Mouse (Mus musculus) thymus, postnatal 4 days (tissue): ENCODE measurements around the gene Gprc5d.

Source experiments
- DNase-seq: peaks from one replicate; pipeline ENCODE4 v3.0.0; 2021

The Gprc5d gene

DNA sequence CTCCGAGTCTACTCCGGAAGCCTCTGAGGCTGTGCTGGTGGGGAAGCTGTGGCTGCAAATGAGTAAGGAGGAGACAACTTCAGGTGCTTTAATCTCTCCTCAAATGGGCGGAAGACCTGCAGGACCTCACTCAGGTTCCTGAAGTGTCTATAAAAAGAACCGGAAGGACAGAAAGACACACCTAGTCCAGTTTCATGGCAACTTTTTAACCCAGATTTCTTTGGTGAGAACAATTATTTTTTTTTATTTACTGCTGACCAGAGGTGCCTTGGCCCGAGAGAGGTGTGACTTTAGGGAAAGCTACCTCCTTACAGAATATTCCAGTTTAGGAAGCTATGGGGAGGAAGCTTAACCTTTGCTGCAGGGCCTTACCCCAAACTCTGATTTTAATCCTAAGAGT, at the start of gene Gprc5d:
TSS of gene Gprc5d (minus strand) at position 101 of the 400 bp plus-strand sequence.
- DNase-seq: no peak

DNA sequence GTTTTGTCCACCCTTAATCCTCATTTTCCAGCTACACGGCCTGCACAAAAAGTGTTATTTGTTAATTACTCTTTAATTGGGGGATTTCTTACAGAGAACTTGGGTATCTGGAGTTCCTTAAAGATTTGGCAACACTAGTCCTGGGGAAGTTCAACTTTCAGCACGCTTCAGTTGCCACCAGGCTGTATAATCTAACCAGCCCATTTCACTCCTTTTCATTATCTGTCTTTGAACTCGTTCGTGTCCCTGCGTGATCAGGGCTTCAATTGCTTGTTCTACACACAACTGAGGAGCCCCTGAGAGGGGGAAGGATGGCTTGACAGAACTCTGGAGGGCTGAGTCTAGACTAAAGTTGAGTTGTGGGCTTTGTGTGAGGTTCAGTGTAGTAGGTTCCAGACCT, 48.6 kb upstream of the Gprc5d start:
- no peak for DNase-seq

DNA sequence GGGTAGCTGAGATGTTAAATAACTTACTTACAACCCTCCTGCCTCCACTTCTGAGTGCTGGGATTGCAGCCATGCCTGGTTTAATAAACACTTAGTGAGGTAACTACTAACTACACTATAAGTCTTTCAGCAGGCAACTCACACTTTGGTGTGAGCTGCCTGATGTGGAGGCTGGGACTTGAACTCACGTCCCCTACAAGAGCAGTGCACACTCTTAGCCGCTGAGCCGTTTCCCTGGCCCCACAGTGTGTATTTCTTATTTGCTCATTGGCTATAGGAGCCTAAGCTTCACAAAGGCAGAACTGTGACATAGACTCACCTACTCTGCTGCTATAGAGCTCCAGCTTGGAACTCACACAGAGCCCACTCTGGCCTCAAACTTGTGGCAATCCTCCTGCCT, 48.2 kb upstream of the Gprc5d start:
- DNase-seq: no peak

DNA sequence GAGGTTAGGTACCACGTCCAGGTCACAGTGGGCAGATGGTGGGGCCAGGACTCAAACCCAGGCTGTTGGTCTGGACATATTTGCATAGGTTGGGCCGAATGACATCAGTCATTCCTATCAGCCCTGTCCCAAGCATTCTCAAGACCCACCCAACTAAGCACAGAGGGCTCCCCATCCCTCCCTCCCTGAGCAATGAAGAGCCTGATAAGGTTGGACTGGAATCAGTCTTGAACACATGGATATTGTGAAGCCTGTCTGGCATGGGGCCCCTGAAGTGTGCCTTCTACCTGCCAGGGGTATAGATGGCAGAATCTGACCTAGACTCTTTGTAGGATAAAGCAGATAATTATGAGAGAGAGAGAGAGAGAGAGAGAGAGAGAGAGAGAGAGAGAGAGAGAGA, 47.6 kb upstream of the Gprc5d start:
- DNase-seq: no peak

DNA sequence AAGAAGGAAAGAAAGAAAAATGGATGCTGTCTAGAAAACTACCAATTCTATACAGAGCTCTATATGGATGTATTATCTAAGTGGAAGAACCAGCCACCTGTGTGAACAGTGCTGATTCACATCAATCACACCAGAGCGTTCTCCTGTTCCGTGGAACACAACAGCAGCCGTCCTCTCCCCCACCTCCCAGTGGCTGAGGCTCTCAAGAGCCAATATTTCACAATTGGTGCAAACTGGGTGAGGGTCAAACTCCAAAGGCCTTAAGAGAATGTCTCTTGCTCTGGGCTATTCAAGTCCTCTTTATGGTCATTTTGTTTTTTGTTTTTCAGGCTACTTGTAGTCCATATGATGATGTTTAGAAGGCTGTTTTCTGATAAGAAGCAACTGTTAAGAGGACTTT, 47.1 kb upstream of the Gprc5d start:
- DNase-seq: no peak

DNA sequence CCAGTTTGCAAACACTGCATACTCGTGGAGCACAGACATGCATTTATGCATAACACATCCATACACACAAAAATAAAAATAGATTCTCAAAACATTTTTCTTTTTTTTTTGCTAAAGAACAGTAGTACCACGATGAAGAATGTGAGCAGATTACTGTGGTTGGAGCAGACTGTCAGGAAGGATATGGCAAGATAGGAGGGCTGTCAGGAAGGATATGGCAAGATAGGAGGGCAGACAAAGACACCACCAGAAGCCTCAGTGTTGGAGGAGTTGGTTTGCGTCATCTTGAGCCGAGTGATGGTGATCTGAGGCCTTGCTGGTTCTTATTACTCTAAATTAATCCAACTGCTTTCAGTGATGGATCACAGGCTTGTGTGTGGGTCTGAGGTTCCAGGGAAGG, 44.8 kb upstream of the Gprc5d start:
- DNase-seq: no peak

DNA sequence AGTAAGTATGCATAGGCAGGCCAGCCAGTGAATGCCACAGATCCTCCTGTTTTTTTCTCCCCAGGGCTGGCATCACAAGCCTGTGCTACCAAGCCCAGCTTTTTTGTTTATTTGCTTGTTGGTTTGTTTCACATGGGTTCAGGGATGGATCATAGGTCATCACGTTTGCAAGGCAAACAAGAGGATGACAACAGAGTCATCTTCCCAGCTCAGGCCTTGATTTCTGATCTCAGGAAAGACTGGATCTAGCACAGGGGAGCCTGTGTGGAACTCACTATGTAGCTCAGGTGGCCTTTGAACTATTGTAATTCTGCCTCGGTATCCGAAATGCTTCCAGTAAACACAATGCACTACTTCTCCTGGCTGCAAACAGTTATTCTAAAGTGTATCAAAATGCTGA, 44.2 kb upstream of the Gprc5d start:
- no peak for DNase-seq

DNA sequence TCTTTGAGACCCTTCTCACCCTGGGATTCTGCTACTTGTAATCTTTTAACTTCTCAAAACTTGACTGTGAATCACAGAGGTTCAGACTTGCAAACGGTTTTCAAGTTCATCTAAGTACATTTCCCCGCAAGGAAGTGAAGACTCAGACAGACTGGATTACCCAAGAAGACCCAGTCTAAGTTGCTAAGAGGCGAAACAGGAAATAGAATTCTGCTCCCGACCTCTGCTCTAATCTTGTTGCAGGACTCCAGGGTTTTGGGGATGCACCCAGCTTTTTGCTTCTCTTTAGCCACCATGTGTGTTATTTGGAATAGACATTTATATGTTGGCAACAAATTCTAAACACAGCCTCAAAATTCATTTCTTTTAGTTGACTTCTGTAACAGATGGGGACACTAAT, 43.3 kb upstream of the Gprc5d start:
- DNase-seq: no peak

DNA sequence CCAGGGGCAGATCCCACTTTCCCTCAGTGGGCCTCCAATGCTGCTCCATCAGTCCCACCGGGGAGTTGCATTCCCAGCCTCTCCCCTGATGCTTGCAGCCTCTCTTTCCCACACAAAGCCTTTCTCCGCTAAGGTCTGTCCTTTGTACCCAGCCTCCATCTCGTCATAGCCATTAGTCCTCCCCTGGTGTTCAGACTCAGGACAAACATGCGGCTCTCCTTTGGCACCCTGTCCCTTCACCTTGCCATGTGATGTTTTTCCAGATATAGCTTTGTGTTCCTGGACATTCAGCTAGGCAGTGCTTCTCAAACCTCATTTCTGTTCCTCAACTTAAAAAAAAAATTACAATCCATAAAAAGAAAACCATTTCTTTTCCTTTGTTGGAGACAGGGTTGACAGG, 40.4 kb upstream of the Gprc5d start:
- DNase-seq: no peak

DNA sequence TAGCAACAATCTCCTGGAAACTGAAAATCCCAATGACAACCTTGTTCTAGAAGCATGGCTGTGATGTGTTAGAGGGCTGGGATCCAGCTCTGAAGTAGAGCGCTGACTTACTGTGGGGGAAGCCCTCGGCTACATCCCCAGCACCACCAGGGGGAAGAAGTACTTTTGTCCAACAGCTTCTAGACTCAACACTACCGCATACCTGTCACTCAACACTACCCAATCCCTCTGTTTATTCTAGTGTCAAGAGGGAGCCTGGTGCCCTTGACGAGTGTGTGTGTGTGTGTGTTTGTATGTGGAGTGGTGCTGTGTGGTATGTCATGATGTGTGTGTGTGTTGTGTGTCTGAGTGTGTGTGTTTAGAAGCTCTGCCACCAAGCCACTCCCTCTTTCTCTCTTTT, 39.4 kb upstream of the Gprc5d start:
- DNase-seq: no peak

DNA sequence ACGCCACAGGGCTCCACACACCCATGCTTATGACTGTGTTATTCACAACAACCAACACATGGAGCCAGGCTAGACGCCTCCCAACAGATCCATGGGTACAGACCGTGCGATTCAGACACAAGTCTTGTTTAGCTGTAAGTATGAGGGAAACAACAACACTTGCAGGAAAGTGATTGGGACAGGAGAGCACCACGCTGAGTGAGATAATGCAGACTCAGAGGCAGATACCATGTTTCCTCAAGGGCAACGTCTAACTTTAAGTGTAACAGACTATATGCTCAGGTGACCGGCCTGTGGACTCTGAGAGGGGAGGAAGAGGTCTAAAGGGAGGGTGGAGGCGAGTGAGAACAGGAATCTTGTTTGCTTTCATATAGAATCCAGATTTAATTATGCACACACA, 38.5 kb upstream of the Gprc5d start:
- DNase-seq: no peak

DNA sequence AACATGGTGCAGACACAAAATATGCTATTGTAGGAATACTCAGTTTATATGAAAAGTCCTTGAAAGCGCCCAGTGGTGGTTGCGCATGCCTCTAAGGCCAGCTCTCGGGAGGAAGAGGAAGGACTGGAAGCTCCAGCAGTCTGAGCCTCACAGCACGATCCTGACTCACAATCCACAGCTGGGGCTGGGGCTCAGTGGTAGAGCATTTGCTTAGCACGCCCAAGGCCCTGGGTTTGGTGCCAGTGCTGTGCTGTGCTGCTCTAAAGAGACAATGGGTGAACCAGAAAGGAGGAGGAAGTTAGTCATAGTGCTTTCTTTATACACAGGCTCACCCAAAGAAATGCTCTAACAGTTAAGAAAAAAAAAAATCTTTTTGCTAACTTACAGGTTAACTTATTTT, 35.6 kb upstream of the Gprc5d start:
- no peak for DNase-seq

DNA sequence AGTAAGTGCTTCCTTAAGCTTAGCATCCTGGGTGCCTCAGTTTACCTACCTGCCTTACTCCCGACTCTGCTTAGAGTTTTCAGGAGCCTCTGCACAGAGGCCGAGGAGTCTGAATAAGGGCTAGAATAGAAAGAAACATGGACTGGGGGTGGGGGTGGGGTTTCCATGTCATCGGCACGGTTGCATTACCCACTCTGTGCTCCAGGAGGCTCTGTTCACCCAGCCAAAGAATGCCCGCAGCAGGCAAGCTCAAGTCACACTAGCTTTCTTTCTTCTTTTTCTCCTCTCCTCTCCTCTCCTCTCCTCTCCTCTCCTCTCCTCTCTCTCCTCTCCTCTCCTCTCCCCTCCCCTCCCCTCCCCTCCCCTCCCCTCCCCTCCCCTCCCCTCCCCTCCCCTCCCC, 32.2 kb upstream of the Gprc5d start:
- DNase-seq: peak; percentile 64

DNA sequence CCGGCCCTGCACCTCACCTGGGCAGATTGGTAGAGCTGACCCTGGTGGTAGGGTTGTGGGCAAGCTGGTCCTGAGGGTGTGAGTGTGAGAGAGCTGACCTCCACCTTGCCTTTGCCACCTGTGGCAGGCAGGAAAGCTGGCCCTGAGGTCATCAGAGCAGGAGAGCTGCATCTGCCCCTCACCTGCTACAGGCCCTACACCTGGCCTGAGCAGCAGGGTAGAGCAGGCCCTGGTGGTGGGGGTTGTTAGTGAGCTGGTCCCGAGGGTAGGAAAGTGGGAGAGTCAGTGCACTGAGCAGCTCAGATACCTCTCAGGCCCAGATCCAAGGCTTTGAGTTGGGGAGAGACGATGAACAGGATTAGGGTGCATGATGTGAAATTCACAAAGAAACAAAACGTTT, 31.6 kb upstream of the Gprc5d start:
- DNase-seq: no peak

DNA sequence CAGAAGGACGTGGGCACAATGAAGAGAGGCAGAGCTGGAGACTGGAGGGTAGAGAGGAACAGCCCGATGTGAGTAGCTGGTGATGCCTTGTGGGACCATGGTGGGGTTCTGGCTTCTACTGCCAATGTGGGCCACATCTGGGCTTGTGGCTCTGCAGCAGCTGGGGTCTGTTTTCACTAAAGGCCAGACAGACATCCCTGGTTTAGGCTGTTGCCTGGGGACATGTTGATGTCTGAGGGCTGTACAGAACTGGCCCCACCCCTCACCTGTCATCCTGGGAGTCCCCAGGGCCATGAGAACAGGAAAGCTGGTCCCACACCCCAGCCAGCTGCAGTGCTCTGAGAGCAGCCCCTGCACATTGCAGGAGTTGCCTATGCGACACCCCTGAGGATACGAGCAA, 31.1 kb upstream of the Gprc5d start:
- DNase-seq: no peak

DNA sequence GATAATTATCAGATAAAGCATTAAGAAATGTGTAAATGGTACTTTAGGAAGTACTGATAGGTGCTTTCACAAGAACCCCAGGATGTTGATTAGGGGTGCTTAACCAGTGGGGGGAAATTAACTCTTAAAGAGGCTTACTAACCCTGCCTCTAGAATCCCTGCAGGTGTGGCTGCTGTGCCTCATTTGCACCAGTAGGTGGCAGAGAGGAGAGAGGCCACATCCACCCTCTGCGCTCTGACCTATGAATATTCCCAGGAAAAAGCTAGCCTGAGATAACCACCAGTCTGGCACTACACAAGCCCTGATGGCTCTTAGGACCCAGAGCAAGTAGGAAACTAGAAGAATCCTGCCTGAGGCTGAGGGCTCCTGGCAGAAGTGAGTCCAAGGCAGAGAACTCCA, 30.4 kb upstream of the Gprc5d start:
- peak; percentile 67 for DNase-seq

DNA sequence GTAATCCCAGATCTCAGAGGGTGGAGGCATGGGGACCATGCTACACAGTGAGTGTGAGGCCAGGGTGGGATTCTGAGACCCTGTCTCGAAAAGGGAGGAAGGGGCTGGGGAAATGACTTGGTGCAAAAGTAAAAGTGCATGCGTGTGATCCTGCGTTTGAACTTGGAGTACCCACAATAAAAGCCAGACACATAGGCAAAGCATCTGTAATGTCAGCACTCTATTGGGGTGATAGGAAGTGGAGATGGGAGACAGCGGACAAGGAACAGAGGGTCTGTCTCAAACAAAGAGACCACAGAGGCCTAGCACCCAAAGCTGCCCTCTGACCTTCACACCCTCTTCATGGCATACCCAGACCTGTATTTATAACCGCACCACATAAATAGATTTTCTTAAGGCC, 27.9 kb upstream of the Gprc5d start:
- no peak for DNase-seq

DNA sequence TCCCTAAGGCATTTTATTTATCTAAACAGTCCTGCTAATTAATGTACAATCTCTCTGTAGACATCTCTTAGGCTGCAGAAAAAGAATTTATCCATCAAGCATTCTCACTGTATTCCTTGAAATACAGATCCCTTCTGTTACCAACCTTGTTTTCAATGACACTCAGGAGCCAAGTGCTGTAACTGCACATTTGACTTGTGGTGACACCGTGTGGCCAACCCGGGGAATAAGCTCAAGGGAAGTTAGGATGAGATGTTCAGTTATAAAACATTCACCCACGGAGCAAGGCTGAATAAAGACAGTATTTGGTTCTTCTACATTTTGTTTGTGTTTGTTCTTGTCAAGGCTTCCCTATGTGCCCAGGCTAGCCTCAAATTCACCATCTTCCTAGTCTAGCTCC, 26.4 kb upstream of the Gprc5d start:
- DNase-seq: peak; percentile 44

DNA sequence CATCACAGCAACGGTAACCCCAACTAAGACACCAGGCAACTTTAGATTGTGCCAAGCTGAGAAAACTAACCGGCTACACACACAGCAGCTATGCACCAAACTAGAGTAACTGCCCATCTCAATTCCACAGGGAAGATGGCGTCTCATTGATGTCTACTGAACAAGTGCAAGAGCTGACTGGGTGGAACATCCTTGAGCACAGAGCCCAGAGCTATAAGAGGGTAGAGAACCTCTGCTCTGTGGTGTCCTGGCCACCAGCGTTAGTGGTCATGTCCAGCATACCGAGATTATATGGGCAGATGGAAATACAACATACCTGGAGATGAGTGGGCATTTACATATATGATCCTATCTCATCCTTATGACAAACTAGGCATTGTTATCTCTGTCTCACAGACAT, 25.1 kb upstream of the Gprc5d start:
- no peak for DNase-seq

DNA sequence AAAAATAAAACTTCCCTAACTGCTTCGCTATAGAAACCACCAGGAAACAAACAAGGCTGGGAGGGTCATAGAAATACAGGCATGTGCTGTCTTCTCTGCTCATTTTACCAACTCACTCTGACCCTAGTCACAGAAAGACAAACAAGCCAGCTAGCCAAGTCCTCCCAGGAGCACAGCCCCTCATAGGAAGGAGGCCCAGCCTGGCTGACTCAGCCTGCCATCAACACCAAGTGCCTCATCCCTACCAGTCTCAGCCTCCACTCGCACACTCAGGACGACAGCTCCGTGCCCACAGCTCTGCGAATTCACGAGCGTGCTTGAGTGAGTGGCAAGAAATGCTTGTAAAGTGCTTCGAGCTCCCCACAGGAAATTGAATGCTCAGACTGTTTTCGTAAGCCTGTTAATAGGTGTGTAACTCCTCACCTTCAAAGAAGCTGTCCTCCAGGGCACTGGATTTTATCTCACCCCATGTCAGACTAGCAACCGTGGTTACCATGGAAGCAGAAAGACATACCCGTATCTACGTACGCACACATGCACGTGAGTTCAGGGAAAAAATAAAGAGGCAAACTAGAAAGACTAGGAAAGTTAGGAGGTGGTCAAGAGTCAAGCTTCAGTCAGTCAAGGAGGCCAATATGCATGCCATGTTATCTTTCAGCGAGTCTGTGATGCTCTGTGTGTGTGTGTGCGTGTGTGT, 23.5 kb upstream of the Gprc5d start:
- no peak for DNase-seq

DNA sequence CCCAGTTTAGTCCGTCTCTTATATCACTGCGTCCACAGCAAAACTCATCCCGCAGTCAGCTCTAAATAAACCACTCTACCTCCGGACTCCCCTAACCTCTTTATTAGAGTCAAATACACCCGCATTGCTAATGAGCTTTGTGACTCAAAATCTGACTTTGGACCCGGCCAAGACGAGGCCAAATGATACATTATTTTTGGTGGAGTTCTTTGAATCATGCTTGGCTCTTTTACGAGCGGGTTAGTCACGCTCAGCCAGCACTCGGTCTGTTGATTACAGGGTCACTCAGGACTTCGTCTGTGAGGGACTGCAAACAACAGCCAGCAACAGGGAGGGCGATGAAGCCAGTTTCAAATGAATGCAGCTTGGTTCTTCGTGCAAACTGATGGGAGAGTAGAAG, 20.7 kb upstream of the Gprc5d start:
- DNase-seq: no peak

DNA sequence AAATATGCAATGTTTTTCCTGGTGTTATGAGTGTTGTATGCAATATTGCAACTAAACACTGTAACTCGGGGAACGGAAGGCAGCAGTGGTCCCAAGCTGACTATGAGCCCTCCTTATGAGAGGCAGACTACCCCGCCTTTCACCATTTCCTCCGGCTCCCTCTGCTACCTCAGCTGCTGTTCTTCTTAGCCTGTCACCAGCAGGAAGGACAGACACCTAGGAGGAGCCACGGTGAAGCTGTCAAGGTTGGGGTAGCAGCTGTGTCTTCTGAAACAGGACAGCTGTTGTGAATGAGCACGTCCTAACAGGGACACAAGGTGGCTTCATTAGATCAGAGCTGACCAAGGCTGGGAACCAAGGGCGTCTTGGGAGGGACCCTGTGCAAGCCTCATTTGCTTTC, 20.1 kb upstream of the Gprc5d start:
- DNase-seq: no peak

DNA sequence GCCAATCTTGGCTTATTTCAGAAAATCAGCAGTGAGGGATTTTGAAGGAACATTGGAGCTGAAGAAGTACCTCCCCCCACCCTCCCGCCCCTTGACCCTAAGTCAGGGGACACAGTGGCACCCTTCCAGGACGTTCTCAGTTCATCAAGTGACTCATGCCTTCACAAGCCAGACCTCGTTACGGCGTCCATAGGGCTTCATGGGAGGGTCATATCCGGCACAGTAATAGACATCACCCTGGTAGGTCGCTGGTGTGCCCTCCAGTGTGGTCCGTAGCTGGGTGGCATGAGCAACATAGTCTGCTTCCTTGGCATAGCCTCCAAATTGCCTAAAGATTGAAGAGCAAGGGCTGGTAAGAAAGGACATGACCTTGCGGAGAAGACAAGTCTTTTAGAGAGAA, 19.7 kb upstream of the Gprc5d start:
- no peak for DNase-seq

DNA sequence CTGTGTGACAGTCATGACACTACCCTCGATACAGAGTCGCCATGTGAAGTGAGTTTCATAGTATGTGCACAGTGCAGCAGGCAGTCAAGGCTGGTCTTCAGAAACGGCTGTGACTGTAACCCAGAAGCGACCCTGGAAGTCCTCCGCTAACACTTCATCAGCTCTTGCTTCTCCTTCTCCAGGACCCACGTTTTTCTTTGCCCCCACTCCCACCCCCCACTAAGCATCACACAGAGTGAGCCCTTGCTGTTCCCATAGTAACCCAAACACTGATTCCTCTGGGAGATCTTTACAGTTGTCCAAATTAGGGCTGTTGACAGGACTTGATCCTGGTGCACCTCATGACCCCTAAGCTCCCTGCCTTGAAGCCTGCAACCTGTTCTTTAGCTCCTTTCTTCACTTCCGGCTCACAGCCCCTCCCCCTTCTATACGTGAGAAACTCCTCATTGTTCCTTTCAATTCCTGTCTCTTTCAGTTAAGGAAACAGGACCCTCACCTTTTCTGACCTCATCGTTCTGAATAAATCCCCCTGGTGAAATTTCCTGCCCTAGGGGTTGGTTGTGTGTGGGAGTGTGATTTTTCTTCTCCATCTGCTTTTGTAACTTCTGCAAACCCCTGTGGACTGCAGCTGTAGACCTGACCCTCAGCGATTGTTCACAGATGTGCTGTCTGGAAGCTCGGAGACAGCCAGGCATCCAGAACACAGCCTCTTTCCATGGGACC, 18.5 kb upstream of the Gprc5d start:
- DNase-seq: no peak

DNA sequence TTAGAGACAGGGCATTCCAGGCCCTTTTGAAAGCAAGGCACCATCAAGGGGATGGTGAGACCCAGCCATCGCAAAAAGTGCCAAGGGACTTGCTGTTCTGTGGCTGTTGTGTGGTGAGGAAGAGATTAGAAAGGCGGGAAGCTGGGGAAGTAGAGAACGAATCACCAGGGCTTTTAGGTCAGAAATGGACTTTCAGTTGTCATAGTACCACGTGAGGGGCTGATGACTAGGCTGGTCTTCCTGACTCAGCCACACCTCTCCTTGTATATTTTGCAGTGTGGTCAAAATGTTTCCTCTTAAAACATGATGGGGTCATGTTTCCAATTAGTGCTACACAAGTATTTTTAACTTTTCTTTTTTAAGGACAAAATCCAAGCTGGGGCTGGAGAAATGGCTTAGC, 17.7 kb upstream of the Gprc5d start:
- DNase-seq: no peak
